Mouse (Mus musculus): ENCODE measurements around the gene Togaram1.

DNA sequence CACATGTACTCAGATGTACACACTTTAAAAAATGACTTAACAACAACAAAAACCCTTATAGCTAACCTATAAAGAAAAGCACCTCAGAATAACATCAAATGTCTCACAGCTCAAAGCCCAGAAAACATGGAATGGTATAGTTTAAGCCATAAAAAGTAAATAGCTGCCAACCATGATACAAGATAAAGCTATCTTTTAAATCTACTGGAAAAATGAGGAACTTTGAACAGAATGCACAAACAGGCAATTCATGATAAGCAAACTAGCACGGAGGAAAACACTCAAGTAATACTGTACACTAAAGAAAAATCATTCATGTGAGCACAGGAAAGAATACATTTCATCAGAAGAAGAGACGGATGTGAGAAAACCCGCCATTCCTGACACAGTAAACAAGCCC lies 42.1 kb downstream of the Togaram1 start:
- no peak for TF ChIP-seq ZC3H11A (IDR thresholded peaks at IDR 0.05; ENCODE audit: low read depth, low read length)
- no peak for TF ChIP-seq TCF12 (IDR thresholded peaks at IDR 0.05; ENCODE audit: low read depth, low read length)
- TF ChIP-seq CTCF (IDR thresholded peaks at IDR 0.05 in 2 of 3, conservative IDR thresholded peaks at IDR 0.05 in 1 of 3; ENCODE audit: control insufficient read depth in 1 of 3, insufficient read depth in 1 of 3, low read depth in 2 of 3, low read length in 3 of 3, poor library complexity in 1 of 3, severe bottlenecking in 1 of 3): no peak
- peak; percentile 25 to 55; a peak in 2 of 4 replicates for TF ChIP-seq EP300 (IDR thresholded peaks at IDR 0.05; ENCODE audit: low read depth in 1 of 2, low read length in 2 of 2)
- no peak for TF ChIP-seq USF2 (IDR thresholded peaks at IDR 0.05; ENCODE audit: borderline replicate concordance in 1 of 2, insufficient read depth in 1 of 2, low read depth in 1 of 2, low read length in 2 of 2)
- TF ChIP-seq GATA1 (IDR thresholded peaks at IDR 0.05; ENCODE audit: low read depth, low read length): peak; percentile 52
- no peak for TF ChIP-seq MYC (IDR thresholded peaks at IDR 0.05; ENCODE audit: low read depth, low read length)
- no peak for TF ChIP-seq TBP (IDR thresholded peaks at IDR 0.05; ENCODE audit: low read depth, low read length)

Data from MEL (cell line).